Mouse (Mus musculus): Measurements from ENCODE around the gene Snx8. TPM values are rescaled to one million over a fixed set of nuclear protein-coding genes. Genes with fewer than 3 reads are reported as not detected.
"Not testable (repeated sequence)": the region's sequence is repeated elsewhere in the genome, so short reads cannot be mapped to it uniquely, and the experiment has no call there.

Gene Snx8
- polyA plus RNA-seq, 1 experiment from 2014 or later, result 14.0 TPM

DNA sequence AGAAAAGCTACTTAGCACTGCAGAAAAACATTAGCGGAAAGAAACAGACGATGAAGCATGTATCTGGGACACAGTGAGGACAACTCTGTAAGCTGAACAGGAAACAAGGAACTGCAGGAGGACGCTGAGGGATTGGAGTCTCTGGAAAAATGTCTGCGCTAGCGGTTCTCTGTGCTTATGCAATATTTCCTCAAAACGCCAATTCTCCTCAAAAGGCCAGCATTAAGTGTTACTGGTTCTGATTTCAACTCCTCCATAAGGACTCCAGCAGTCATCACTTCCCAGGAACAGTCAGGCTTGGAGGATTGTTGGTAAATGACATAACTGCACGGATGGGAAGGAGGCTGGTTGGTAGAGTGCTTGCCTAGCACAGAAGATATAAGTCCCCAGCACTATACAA is 7.9 kb downstream of the Snx8 start:
- no peak for ATAC-seq
- WGBS (ENCODE audit: insufficient replicate concordance), result 75% methylated on average over 7 of the region's 7 CpGs
- Histone ChIP-seq H3K4me1 (peaks cover 50% of the 10 kb centered on the region), H3K27me3 (replicated peaks) (no peaks in the 10 kb centered on the region), H3K4me3 (no peak overlapping the region), H3K4me2 (no peak overlapping the region), H3K36me3 (0 out of 2 replicates have a peak, but pooled peaks cover 4% of the 10 kb centered on the region), H3K9me3 (replicated peaks) (no peaks in the 10 kb centered on the region), H3K27ac (no peak overlapping the region), H3K9ac (no peak overlapping the region)

- ATAC-seq, result no peak
- Histone ChIP-seq H3K4me1 (peaks cover 46% of the 10 kb centered on the region), H3K4me2 (no peak overlapping the region), H3K27me3 (replicated peaks) (no peaks in the 10 kb centered on the region), H3K4me3 (no peak overlapping the region), H3K9me3 (replicated peaks) (no peaks in the 10 kb centered on the region), H3K27ac (no peak overlapping the region), H3K36me3 (0 out of 2 replicates have a peak, but pooled peaks cover 4% of the 10 kb centered on the region), H3K9ac (no peak overlapping the region)
- 35% methylated on average over 6 of the region's 6 CpGs for WGBS (ENCODE audit: insufficient replicate concordance)
Observed at GRCm38 (mm10) chr5:140379299-140379698, 9.8 kb downstream of the Snx8 start.

DNA sequence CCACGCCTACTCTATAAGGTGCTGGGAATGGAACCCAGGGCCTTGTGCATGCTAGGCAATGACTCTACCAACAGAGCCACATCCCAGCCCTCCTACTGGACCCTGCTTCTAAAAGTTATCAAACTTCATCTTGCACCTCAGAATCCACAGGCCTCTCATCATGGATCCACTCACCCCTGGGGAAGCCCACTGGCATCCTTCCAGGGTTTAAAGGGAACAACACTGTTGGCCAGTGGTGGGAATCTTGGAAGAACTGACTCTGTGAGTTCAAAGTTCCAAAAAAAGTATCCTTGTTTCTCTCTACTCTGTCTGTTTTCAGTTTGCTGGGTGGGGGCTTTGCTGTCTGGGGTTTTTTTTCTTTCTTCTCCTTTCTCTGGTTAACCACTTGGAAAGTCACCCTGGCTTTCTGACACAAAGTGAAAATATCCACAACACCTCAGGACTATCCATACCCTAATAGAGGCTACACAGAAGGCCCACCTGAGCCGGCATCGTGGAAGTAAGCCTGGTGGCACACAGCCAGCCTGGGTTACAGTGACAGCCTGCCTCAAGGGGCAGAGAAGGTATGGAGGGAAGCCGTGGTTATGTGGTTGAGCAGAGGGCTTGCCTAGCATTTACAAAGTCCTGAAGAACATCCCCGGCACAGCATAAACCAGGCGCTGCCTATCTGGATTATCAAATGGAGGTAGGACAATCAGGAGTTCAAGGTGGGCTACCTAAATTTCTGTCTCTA is 10.8 kb downstream of the Snx8 start:
- WGBS (ENCODE audit: insufficient replicate concordance), result 74% methylated on average over 6 of the region's 6 CpGs
- no peak overlapping the region for H3K9ac ChIP-seq
- H3K36me3 ChIP-seq, result 0 out of 2 replicates have a peak, but pooled peaks cover 4% of the 10 kb centered on the region
- ATAC-seq, result no peak
- no peak overlapping the region for H3K4me2 ChIP-seq
- no peak overlapping the region for H3K27ac ChIP-seq
- H3K27me3 ChIP-seq (replicated peaks), result no peaks in the 10 kb centered on the region
- H3K4me1 ChIP-seq, result peaks cover 37% of the 10 kb centered on the region
- no peak overlapping the region for H3K4me3 ChIP-seq
- no peaks in the 10 kb centered on the region for H3K9me3 ChIP-seq (replicated peaks)

DNA sequence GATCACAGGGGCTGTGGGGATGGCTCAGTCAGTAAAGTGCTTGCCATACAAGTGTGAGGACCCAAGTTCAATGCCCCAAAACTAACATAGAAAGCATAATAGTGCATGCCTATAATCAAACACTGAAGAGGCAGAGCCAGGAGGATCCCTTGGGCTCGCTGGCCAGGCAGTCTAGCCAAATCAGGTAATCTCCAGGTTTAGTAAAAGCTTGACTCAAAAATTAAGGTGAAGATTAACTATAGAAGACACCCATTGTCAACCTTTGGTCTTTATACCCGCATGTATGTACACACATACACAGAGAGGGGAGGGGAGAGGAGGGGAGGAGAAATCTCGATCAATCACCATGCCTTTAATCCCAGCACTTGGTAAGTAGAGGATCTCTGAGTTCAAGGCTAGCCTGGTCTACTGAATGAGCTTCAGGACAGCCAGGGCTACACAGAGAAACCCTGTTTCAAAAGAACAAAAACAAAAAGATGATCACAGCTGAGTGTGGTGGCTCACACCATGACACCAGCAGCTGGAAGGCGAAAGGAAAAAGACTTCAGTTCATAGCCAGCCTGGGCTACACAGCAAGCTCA is 13.7 kb downstream of the Snx8 start:
- no peak for ATAC-seq
- peaks cover 42% of the 10 kb centered on the region for H3K4me1 ChIP-seq
- 0 out of 2 replicates have a peak, but pooled peaks cover 4% of the 10 kb centered on the region for H3K36me3 ChIP-seq
- no peaks in the 10 kb centered on the region for H3K27me3 ChIP-seq (replicated peaks)
- H3K4me3 ChIP-seq, result no peak overlapping the region
- 70% methylated on average over 4 of the region's 4 CpGs for WGBS (ENCODE audit: insufficient replicate concordance)
- no peak overlapping the region for H3K27ac ChIP-seq
- H3K9me3 ChIP-seq (replicated peaks), result no peaks in the 10 kb centered on the region
- H3K9ac ChIP-seq, result no peak overlapping the region
- no peak overlapping the region for H3K4me2 ChIP-seq

DNA sequence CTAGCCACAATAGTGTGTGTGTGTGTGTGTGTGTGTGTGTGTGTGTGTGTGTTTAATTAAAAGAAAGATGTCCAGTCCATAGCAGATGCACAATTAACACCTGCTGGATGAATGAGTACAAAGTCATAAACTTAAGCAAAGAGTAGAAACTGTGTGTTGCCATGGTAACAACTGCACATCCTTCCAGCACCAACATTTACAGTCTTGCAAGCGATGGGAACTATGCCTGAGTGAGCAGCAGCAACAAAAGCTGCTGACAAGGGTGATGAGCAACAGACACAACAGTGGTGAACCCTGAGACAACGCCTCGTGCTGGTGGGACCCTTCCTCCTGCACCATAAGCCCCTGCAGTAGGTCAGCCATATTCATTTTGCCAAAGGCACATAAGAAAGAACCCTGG is 14.8 kb downstream of the Snx8 start:
- Histone ChIP-seq H3K36me3 (no peaks in the 10 kb centered on the region), H3K4me3 (no peak overlapping the region), H3K4me2 (no peak overlapping the region), H3K27ac (no peak overlapping the region), H3K4me1 (peaks cover 45% of the 10 kb centered on the region), H3K9me3 (replicated peaks) (no peaks in the 10 kb centered on the region), H3K27me3 (replicated peaks) (no peaks in the 10 kb centered on the region), H3K9ac (no peak overlapping the region)
- WGBS (ENCODE audit: insufficient replicate concordance), result 74% methylated on average over 3 of the region's 3 CpGs
- ATAC-seq, result no peak

DNA sequence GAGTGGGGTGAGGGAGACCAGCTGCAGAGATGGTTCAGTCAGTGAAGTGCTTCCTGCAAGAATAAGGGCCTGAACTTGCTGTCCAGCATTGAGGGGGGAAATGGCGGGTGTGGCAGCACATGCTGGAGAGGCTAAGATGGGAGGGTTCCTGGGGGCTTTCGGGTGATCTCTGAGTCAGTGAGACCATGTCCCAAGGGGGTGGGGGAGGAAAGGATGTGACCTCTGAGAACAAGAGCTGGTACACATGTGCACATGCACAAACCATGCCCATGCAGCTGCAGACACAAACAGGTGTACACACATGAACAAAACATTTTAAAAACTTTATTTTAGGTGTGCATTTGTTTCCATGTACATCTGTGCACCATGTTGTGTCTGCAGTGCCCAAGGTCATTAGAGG is 15.4 kb downstream of the Snx8 start:
- Histone ChIP-seq H3K9ac (no peak overlapping the region), H3K27ac (no peak overlapping the region), H3K4me1 (peaks cover 48% of the 10 kb centered on the region), H3K4me2 (no peak overlapping the region), H3K36me3 (no peaks in the 10 kb centered on the region), H3K27me3 (replicated peaks) (no peaks in the 10 kb centered on the region), H3K9me3 (replicated peaks) (no peaks in the 10 kb centered on the region), H3K4me3 (no peak overlapping the region)
- WGBS (ENCODE audit: insufficient replicate concordance), result 50% methylated on average over 2 of the region's 2 CpGs
- no peak for ATAC-seq

DNA sequence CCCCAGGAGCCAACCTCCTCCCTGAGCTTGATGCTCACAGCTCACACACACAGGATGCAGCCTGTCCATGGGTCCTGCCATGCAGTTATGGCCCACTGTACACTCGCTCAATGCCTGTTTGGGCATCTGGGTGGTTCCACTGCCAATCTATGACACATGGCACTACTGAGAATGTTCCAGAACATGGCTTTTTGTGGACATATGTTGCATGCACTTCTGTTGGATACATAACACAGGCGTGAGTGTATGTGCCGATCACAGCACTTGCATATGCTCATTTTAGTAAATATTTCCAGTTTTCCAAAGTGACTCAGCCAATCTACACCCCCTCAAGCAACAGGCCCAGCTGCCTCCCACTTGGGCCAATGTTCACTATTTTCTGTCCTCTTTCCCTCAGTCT is 17.4 kb downstream of the Snx8 start:
- Histone ChIP-seq H3K4me3 (no peak overlapping the region), H3K4me1 (peaks cover 43% of the 10 kb centered on the region), H3K36me3 (peaks cover 4% of the 10 kb centered on the region; the same call in 1 of the 2 replicates), H3K9ac (no peak overlapping the region), H3K9me3 (replicated peaks) (no peaks in the 10 kb centered on the region), H3K27ac (peak overlapping the region; percentile 17; the same call in 1 of the 2 replicates), H3K27me3 (replicated peaks) (no peaks in the 10 kb centered on the region), H3K4me2 (no peak overlapping the region)
- no peak for ATAC-seq
- 77% methylated on average over 3 of the region's 3 CpGs for WGBS (ENCODE audit: insufficient replicate concordance)

DNA sequence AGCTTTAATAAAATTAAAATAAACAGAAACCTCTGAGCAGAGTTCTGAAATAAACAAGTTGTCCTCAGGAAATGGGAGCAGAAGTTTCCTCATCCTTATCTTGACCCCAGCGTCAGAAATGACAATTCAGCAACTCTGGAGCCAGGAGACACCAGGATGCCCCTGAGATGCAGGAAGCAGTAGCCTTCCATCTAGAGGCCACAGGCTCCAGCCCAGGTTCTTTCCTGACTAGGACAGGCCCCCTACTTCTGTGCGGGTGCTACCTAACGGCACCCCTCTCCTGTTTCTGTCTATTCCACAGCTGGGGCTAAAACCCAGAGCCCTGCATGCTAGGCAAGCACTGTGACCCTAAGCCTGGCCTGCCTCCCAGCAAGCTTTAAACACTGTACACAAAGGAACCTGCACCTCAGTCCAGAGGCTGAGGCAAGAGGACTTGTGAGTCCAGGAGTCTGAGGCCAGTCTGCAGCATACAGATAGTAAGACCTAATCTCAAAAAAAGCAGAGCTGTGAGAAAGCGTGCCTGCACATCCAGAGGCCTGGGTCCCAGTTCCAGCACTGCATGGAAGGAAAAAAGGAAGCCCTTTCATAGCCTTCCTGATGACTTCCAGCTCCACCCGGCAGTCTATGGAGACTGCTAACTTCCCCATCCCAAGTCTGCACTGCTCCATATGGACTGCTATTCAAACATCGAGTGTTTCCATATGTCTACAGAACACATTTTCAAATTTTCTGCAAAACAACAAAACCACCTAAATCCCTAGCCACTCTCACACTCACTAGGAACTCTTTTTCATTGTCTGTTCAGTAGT is 18.4 kb downstream of the Snx8 start:
- H3K9ac ChIP-seq, result no peak overlapping the region
- H3K9me3 ChIP-seq (replicated peaks), result no peaks in the 10 kb centered on the region
- H3K4me3 ChIP-seq, result no peak overlapping the region
- no peaks in the 10 kb centered on the region for H3K27me3 ChIP-seq (replicated peaks)
- peaks cover 7% of the 10 kb centered on the region; the same call in 1 of the 2 replicates for H3K36me3 ChIP-seq
- no peak overlapping the region for H3K4me2 ChIP-seq
- peak; percentile 52; the same call in 1 of the 2 replicates for ATAC-seq
- peak overlapping the region; percentile 67 for H3K27ac ChIP-seq
- peaks cover 43% of the 10 kb centered on the region for H3K4me1 ChIP-seq
- WGBS (ENCODE audit: insufficient replicate concordance), result 32% methylated on average over 6 of the region's 6 CpGs

GRCm38 (mm10) chr5:140369466-140369865 is 19.6 kb downstream of the Snx8 start:
- Histone ChIP-seq H3K27ac (peak overlapping the region; percentile 67; the same call in 1 of the 2 replicates), H3K4me3 (no peak overlapping the region), H3K36me3 (peaks cover 14% of the 10 kb centered on the region), H3K4me1 (peaks cover 43% of the 10 kb centered on the region), H3K9ac (no peak overlapping the region), H3K27me3 (replicated peaks) (no peaks in the 10 kb centered on the region), H3K9me3 (replicated peaks) (no peaks in the 10 kb centered on the region), H3K4me2 (no peak overlapping the region)
- WGBS (ENCODE audit: insufficient replicate concordance), result 70% methylated on average over 2 of the region's 2 CpGs
- 0 out of 2 replicates have a peak, but pooled peaks have one; percentile 14 for ATAC-seq

DNA sequence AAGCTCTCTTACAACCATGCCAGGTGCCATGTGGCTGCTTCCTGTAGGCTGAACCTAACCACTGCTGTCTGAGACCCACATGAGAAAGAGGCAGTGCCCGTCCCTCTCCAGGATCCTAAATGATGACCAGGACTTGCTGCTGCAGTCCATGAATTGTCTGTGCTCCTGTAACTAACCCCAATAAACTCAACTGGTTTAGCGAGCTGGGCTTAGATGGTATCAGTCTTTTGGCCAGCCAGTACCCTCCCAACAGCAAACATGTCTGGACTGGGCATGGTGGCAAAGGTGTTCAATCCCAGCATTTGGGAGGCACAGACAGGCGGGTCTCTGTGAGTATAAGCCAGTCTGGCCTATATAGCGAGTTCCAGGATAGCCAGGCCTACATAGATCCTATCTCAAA is 20.1 kb downstream of the Snx8 start:
- no peak overlapping the region for H3K4me2 ChIP-seq
- no peaks in the 10 kb centered on the region for H3K27me3 ChIP-seq (replicated peaks)
- no peak overlapping the region for H3K9ac ChIP-seq
- H3K4me3 ChIP-seq, result no peak overlapping the region
- ATAC-seq, result peak; percentile 28; the same call in 1 of the 2 replicates
- H3K27ac ChIP-seq, result no peak overlapping the region
- H3K9me3 ChIP-seq (replicated peaks), result no peaks in the 10 kb centered on the region
- peaks cover 43% of the 10 kb centered on the region for H3K4me1 ChIP-seq
- peaks cover 14% of the 10 kb centered on the region for H3K36me3 ChIP-seq
- 74% methylated on average over 4 of the region's 4 CpGs for WGBS (ENCODE audit: insufficient replicate concordance)

- peaks cover 43% of the 10 kb centered on the region for H3K4me1 ChIP-seq
- H3K27ac ChIP-seq; H3K9ac ChIP-seq; H3K27me3 ChIP-seq (replicated peaks); H3K4me2 ChIP-seq; ATAC-seq; H3K4me3 ChIP-seq; H3K9me3 ChIP-seq (replicated peaks): not testable (repeated sequence)
- 56% methylated on average over 2 of the region's 2 CpGs for WGBS (ENCODE audit: insufficient replicate concordance)
- peaks cover 22% of the 10 kb centered on the region for H3K36me3 ChIP-seq
Observed at GRCm38 (mm10) chr5:140368126-140368525, 20.9 kb downstream of the Snx8 start.

DNA sequence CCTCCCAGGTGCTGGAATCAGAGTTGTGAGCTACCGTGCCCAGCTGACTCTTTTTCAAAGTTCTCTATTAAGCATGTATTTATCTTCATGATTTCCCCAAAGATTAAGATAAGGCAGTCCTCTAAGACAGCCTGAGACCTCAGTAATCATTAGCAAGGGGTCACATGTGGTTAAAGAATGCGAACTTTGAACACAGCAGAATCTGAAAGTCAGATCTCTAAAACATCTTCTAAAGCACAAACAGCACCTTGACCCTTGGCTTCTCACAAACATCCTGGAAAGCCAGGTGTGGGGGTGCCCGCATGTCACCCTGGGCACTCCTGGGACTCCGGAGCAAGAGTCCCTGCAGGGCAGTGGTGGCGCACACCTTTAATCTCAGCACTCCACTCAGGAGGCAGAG is 24.6 kb downstream of the Snx8 start:
- Histone ChIP-seq H3K27ac (no peak overlapping the region), H3K9me3 (replicated peaks) (no peaks in the 10 kb centered on the region; the same call in 1 of the 2 replicates), H3K4me3 (no peak overlapping the region), H3K27me3 (replicated peaks) (no peaks in the 10 kb centered on the region), H3K4me2 (no peak overlapping the region), H3K36me3 (peaks cover 30% of the 10 kb centered on the region), H3K4me1 (peaks cover 14% of the 10 kb centered on the region; the same call in 1 of the 2 replicates), H3K9ac (no peak overlapping the region)
- no peak for ATAC-seq
- WGBS (ENCODE audit: insufficient replicate concordance), result 83% methylated on average over 5 of the region's 5 CpGs

Data from liver, embryonic 12.5 days (tissue).